ENCODE assay signal across 9 mouse cellular contexts in genomic region chr7:109613531-109614021, GRCm38 (mm10).
A peak's percentile ranks its signal among the peaks of the same experiment; 100 is the strongest.
DNase-seq lines count a peak whose midpoint lies in the region; ATAC-seq and TF ChIP-seq lines count a peak whose summit lies in the region.
"Had no signal": no experiment of that assay in that cellular context is flagged by ENCODE, and none has a peak within 500 bp of the region (broad histone marks: within the 10 kb centered on the region; RNA-seq: fewer than 3 reads in every experiment).

No protein-coding gene starts in this region.

- ATAC-seq in hindbrain, embryonic 11.5 days (ENCODE audit: low FRiP score) = no peak
- ATAC-seq in lung, postnatal 0 days = peak; percentile 58
- ATAC-seq in erythroblast, adult 5-6 weeks (replicated peaks; ENCODE audit: low FRiP score, poor library complexity, severe bottlenecking) = no peak
- no peak for ATAC-seq in granulocyte monocyte progenitor cell, adult 5-6 weeks (replicated peaks; ENCODE audit: poor library complexity, severe bottlenecking)

- H3K9ac ChIP-seq in hindbrain, embryonic 11.5 days (ENCODE audit: low read depth, low read length) = no peak overlapping the region
- H3K9ac ChIP-seq in lung, postnatal 0 days (replicated peaks; ENCODE audit: low read depth) = no peak overlapping the region; the same call in 1 of the 2 replicates
- H3K9ac ChIP-seq: liver, embryonic 13.5 days had no signal

- peak; percentile 97 for DNase-seq in heart, adult 11 months
- no peak for DNase-seq in heart, adult 8-10 months (ENCODE audit: low spot score)
- DNase-seq in hindbrain, embryonic 11.5 days (ENCODE audit: low spot score) = peak; percentile 41
- peak; percentile 86 for DNase-seq in lung, postnatal 0 days (ENCODE audit: low spot score)
- DNase-seq in right cerebral cortex, postnatal 4 days = no peak
- DNase-seq: liver, embryonic 13.5 days had no signal

- H3K27me3 ChIP-seq in hindbrain, embryonic 11.5 days (ENCODE audit: control insufficient read depth, insufficient read depth, low read length) = no peaks in the 10 kb centered on the region
- H3K27me3 ChIP-seq in lung, postnatal 0 days (replicated peaks; ENCODE audit: insufficient read depth, low read length) = no peaks in the 10 kb centered on the region
- H3K27me3 ChIP-seq: liver, embryonic 13.5 days had no signal

- peaks cover 22% of the 10 kb centered on the region for H3K4me1 ChIP-seq in brown adipose tissue, adult 24 weeks (ENCODE audit: control insufficient read depth, insufficient read depth, insufficient read length, low read length)
- H3K4me1 ChIP-seq in hindbrain, embryonic 11.5 days (replicated peaks; ENCODE audit: control insufficient read depth, insufficient read depth, low read length) = peaks cover 6% of the 10 kb centered on the region; the same call in 1 of the 2 replicates
- H3K4me1 ChIP-seq in lung, postnatal 0 days (ENCODE audit: insufficient read depth, low read depth, low read length) = peaks cover 63% of the 10 kb centered on the region

- TF ChIP-seq CTCF in lung, postnatal 0 days (IDR thresholded peaks at IDR 0.05) = no peak

- peak overlapping the region; percentile 65 for H3K4me3 ChIP-seq in brown adipose tissue, adult 24 weeks (ENCODE audit: insufficient read depth, low read depth, low read length)
- H3K4me3 ChIP-seq in hindbrain, embryonic 11.5 days (ENCODE audit: low read depth, low read length) = no peak overlapping the region
- H3K4me3 ChIP-seq in lung, postnatal 0 days (ENCODE audit: low read depth, low read length) = peak overlapping the region; percentile 19
- H3K4me3 ChIP-seq: liver, embryonic 13.5 days had no signal

- WGBS in hindbrain, embryonic 11.5 days = 56% methylated on average over 5 of the region's 5 CpGs
- WGBS in lung, postnatal 0 days = 16% methylated on average over 5 of the region's 5 CpGs

- H3K27ac ChIP-seq in brown adipose tissue, adult 24 weeks (replicated peaks; ENCODE audit: low read depth, low read length) = peak overlapping the region; percentile 91
- peak overlapping the region; percentile 14; the same call in 1 of the 2 replicates for H3K27ac ChIP-seq in hindbrain, embryonic 11.5 days (ENCODE audit: low read depth, low read length)
- H3K27ac ChIP-seq in lung, postnatal 0 days (ENCODE audit: low read length) = peak overlapping the region; percentile 89

- no peaks in the 10 kb centered on the region for H3K9me3 ChIP-seq in hindbrain, embryonic 11.5 days (ENCODE audit: control insufficient read depth, low read length)
- no peaks in the 10 kb centered on the region for H3K9me3 ChIP-seq in lung, postnatal 0 days (ENCODE audit: low read length)
- H3K9me3 ChIP-seq: liver, embryonic 13.5 days had no signal

- H3K4me2 ChIP-seq in hindbrain, embryonic 11.5 days (replicated peaks; ENCODE audit: low read depth, low read length) = no peak overlapping the region
- H3K4me2 ChIP-seq in lung, postnatal 0 days (replicated peaks; ENCODE audit: low read depth, low read length) = peak overlapping the region; percentile 72
- H3K4me2 ChIP-seq: liver, embryonic 13.5 days had no signal

- peak; percentile 76 for TF ChIP-seq EP300 in lung, postnatal 0 days (IDR thresholded peaks at IDR 0.05)

- H3K36me3 ChIP-seq in hindbrain, embryonic 11.5 days (ENCODE audit: control insufficient read depth, insufficient read depth, low read length) = no peaks in the 10 kb centered on the region
- no peaks in the 10 kb centered on the region for H3K36me3 ChIP-seq in lung, postnatal 0 days (ENCODE audit: insufficient read depth, low read length)
- H3K36me3 ChIP-seq: liver, embryonic 13.5 days had no signal

Comparison
In these comparisons a context has a peak if more than half of its experiments do, and no peak if none do; other contexts are left out.
1. DNase-seq: peak in heart, adult 11 months (single experiment), hindbrain, embryonic 11.5 days (single experiment) and lung, postnatal 0 days (single experiment); none in heart, adult 8-10 months (single experiment) and right cerebral cortex, postnatal 4 days (single experiment).
2. H3K27ac ChIP-seq: peak in every context shown above with its lines; median percentile 91 in brown adipose tissue, adult 24 weeks; 89 in lung, postnatal 0 days; 14 in hindbrain, embryonic 11.5 days.